Mouse (Mus musculus): Measurements from ENCODE around the gene Top3a. TPM values are rescaled to one million over a fixed set of nuclear protein-coding genes. Genes with fewer than 3 reads are reported as not detected.
"Not testable (repeated sequence)": the region's sequence is repeated elsewhere in the genome, so short reads cannot be mapped to it uniquely, and the experiment has no call there.

Top3a gene
- polyA plus RNA-seq (2016; fragmentation: Nextera tagmentation; extraction: Ambion mirVana), result 20.5 and 21.1 TPM in 2 replicates

DNA sequence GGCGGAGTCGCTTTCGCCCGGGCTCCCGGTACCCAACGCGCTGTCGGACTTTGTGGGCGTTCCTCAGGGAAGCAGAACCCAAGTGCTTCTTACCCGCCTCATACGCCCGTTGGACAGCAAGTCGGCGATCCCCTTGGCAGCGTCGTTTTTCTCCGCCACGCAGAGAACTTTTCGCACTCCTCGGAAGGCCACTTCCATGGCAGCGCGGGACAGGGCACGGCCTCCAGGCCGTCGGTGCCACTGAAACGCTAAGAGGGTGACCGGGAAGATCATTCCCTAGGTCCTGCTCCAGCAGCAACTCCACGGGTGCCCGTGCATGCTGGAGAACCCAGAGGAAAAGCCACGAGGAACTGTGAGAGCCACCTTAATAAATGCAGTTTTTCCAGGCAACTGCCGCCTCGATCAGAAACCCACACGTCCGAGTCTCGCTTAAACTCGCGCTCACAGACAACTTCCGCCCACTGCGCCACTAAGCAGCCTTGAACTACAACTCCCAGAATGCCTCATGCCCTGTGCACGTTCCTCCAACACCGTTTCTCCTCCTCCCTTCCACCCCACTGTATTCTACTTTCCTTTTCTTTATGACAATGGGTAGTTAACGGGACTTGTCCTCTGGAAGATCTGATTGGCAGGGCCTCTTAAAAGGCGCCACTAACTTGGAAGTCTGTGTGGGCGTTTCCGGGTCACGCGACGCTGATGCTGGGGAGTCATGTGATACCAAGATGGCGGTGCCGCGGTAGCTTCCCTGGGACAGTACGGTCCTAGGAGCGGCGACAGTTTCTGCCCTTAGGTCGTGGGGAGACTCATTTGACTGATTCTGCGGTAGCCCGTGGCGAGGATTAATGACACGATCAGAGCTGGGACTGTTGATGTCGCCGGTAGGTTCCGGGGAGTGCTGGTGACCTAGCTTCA is at the start of gene Top3a, which contains the start of gene Smcr8:
Top3a (minus strand) TSS at position 537 of the 912 bp plus-strand sequence.
Smcr8 (plus strand) TSS at position 696 of the 912 bp plus-strand sequence.
- WGBS, result under 1% methylated on average over 62 of the region's 62 CpGs
- peak within 1 kb of the TSS; percentile 87 for H3K4me2 ChIP-seq
- peaks cover 67% of the 10 kb centered on the region for H3K4me1 ChIP-seq

GRCm38 (mm10) chr11:60826700-60827099 is 49.5 kb upstream of the Top3a start:
- no peak for ATAC-seq (ENCODE audit: low FRiP score)

More for the DNA sequence above, at the start of gene Top3a, which contains the start of gene Smcr8:
- Histone ChIP-seq H3K9ac (peak within 1 kb of the TSS; percentile 75), H3K27ac (peak within 1 kb of the TSS; percentile 73), H3K27me3 (no peaks in the 10 kb centered on the region), H3K4me3 (replicated peaks) (peak within 1 kb of the TSS; percentile 87), H3K36me3 (replicated peaks) (peaks cover 33% of the 10 kb centered on the region), H3K9me3 (no peaks in the 10 kb centered on the region)
- ATAC-seq (ENCODE audit: low FRiP score), result peak; percentile 97

DNA sequence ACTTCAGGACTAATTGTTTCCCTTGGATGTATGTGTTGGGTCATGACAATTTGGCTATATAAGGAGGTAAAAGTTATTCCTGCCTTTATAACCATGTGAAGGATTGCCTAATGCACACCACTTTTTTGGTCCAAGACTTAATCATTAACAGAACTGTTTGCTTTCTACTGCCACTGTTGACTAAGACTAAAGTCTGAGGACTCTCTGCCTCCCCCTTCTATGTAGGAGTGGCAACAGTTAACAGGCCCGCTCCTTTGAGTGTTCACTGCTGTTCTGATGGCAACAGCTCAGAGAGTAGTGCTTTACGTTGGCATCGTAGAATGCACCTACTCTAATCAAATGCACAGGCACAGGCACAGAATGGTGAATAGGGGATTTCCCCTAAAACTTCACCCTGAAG is 48.0 kb upstream of the Top3a start:
- H3K4me2 ChIP-seq, result no peak overlapping the region
- no peak for ATAC-seq (ENCODE audit: low FRiP score)
- H3K27ac ChIP-seq, result no peak overlapping the region
- peaks cover 6% of the 10 kb centered on the region; the same call in 1 of the 2 replicates for H3K27me3 ChIP-seq
- H3K4me1 ChIP-seq, result no peaks in the 10 kb centered on the region
- no peaks in the 10 kb centered on the region for H3K9me3 ChIP-seq
- no peak overlapping the region for H3K4me3 ChIP-seq (replicated peaks)
- H3K36me3 ChIP-seq (replicated peaks), result no peaks in the 10 kb centered on the region
- 90% methylated on average over 3 of the region's 3 CpGs for WGBS
- H3K9ac ChIP-seq, result no peak overlapping the region

More at GRCm38 (mm10) chr11:60826700-60827099, 49.5 kb upstream of the Top3a start:
- no peaks in the 10 kb centered on the region for H3K9me3 ChIP-seq
- WGBS, result 43% methylated on average over 1 of the region's 1 CpGs
- peaks cover 8% of the 10 kb centered on the region for H3K4me1 ChIP-seq
- H3K27ac ChIP-seq, result no peak overlapping the region
- H3K4me3 ChIP-seq (replicated peaks), result no peak overlapping the region
- H3K36me3 ChIP-seq (replicated peaks), result no peaks in the 10 kb centered on the region
- H3K9ac ChIP-seq, result no peak overlapping the region
- no peak overlapping the region for H3K4me2 ChIP-seq
- H3K27me3 ChIP-seq, result peaks cover 6% of the 10 kb centered on the region; the same call in 1 of the 2 replicates

GRCm38 (mm10) chr11:60823771-60824170 is 46.6 kb upstream of the Top3a start:
- 80% methylated on average over 2 of the region's 2 CpGs for WGBS
- Histone ChIP-seq H3K4me2 (no peak overlapping the region), H3K9ac (no peak overlapping the region), H3K36me3 (replicated peaks) (no peaks in the 10 kb centered on the region), H3K9me3 (no peaks in the 10 kb centered on the region), H3K4me3 (replicated peaks) (no peak overlapping the region), H3K27ac (no peak overlapping the region), H3K4me1 (no peaks in the 10 kb centered on the region), H3K27me3 (peaks cover 6% of the 10 kb centered on the region; the same call in 1 of the 2 replicates)
- no peak for ATAC-seq (ENCODE audit: low FRiP score)

- WGBS, result 68% methylated on average over 5 of the region's 5 CpGs
- Histone ChIP-seq H3K9me3 (no peaks in the 10 kb centered on the region), H3K9ac (no peak overlapping the region), H3K36me3 (replicated peaks) (no peaks in the 10 kb centered on the region), H3K4me2 (no peak overlapping the region), H3K4me3 (replicated peaks) (no peak overlapping the region), H3K27ac (no peak overlapping the region), H3K4me1 (no peaks in the 10 kb centered on the region), H3K27me3 (no peaks in the 10 kb centered on the region)
- ATAC-seq (ENCODE audit: low FRiP score), result no peak
Observed at GRCm38 (mm10) chr11:60816398-60816797, 39.2 kb upstream of the Top3a start.

DNA sequence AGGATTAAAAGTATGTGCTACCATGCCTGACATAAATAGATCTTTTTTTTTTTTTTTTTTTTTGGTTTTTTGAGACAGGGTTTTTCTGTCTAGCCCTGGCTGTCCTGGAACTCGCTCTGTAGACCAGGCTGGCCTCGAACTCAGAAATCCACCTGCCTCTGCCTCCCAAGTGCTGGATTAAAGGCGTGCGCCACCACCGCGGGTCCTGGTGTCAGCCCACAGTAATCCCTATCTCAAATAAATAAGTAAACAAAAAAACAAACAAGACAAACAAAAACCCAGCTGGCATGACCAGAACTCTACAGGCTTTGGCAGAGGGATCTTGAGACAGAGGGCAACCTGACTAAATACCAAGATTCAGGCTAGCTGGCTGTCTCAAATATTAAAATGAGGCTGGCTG is 34.5 kb upstream of the Top3a start, which contains the start of gene Shmt1:
Shmt1 (minus strand) TSS at position 101 of the 400 bp plus-strand sequence.
- not testable (repeated sequence) for ATAC-seq (ENCODE audit: low FRiP score); H3K27ac ChIP-seq; H3K36me3 ChIP-seq (replicated peaks); H3K9me3 ChIP-seq; H3K27me3 ChIP-seq
- WGBS, result 38% methylated on average over 6 of the region's 6 CpGs
- Histone ChIP-seq H3K4me3 (replicated peaks) (peak within 1 kb of the TSS; percentile 49), H3K4me1 (peaks cover 26% of the 10 kb centered on the region), H3K4me2 (peak within 1 kb of the TSS; percentile 77), H3K9ac (peak within 1 kb of the TSS; percentile 38; the same call in 1 of the 2 replicates)

DNA sequence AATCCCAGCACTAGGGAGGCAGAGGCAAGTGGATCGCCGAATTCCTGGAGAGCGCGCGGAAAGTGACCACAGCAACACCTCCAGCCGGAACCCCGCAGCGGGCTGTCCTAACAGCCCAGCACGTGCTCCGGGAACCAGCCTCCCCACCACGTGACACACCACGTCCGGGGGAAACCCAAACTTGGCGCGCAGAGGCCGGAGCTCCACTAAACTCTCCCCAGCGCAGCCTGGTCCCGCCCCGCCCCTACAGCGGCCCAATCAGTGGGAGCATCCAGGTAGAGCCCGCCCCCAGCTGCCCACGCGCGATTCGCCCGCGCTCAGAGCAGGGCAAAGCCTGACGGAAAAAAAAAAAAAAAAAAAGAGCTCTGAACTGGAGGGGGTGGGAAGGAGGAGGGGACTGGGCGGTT is 33.9 kb upstream of the Top3a start:
- peak overlapping the region; percentile 38; the same call in 1 of the 2 replicates for H3K9ac ChIP-seq
- H3K4me1 ChIP-seq, result peaks cover 26% of the 10 kb centered on the region
- no peaks in the 10 kb centered on the region for H3K36me3 ChIP-seq (replicated peaks)
- no peaks in the 10 kb centered on the region for H3K27me3 ChIP-seq
- H3K4me2 ChIP-seq, result peak overlapping the region; percentile 77
- ATAC-seq (ENCODE audit: low FRiP score), result peak; percentile 100
- 0% methylated on average over 29 of the region's 29 CpGs for WGBS
- no peak overlapping the region for H3K27ac ChIP-seq
- H3K4me3 ChIP-seq (replicated peaks), result peak overlapping the region; percentile 49
- H3K9me3 ChIP-seq, result no peaks in the 10 kb centered on the region

DNA sequence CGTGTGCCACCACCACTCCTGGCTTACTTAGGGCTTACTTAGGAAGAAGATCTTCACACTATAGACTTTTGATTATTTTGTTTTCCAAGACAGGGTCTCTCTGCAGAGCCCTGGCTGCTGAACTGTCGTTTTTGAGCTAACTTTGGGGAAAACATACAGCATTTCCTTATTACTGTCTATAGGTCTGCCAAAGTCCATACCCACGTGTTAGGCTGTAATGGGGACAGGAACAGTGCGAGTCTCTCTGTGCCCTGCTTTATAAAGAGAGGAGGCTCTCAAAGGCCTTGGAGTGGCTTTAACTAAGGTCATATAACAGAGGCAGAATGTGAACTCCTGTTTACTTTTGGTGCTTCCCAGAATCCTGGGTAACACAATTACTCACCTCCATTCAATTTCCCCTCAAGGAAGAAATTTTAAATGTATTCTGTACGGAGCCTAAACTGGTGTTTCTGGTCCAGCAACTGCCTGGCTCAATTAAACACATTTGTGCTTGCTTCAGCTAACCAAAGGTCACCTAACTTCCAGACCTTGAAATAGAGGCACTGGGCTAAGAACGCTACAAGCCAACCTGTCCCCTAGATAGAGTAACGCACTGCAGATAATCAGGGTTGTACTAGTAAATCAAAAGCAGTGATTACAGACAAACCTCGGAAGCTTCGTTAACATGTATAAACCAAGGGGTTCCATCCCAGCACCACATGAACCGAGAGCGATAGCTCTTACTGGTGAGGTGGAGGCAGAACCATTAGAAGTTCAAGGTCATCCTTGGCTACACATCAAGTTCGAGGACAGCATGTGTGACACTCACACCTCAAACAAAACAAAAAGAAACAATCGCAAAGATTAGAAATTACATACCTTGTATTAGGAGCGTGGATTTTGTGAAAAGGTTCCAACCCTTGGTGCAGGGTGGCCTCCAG is 33.1 kb upstream of the Top3a start:
- H3K4me3 ChIP-seq (replicated peaks), result peak overlapping the region; percentile 49
- no peak for ATAC-seq (ENCODE audit: low FRiP score)
- H3K9ac ChIP-seq, result peak overlapping the region; percentile 38; the same call in 1 of the 2 replicates
- WGBS, result 15% methylated on average over 14 of the region's 14 CpGs
- no peaks in the 10 kb centered on the region for H3K27me3 ChIP-seq
- no peak overlapping the region for H3K27ac ChIP-seq
- H3K9me3 ChIP-seq, result no peaks in the 10 kb centered on the region
- peak overlapping the region; percentile 77 for H3K4me2 ChIP-seq
- no peaks in the 10 kb centered on the region for H3K36me3 ChIP-seq (replicated peaks)
- H3K4me1 ChIP-seq, result peaks cover 26% of the 10 kb centered on the region

- no peak overlapping the region for H3K27ac ChIP-seq
- peak overlapping the region; percentile 77 for H3K4me2 ChIP-seq
- H3K4me1 ChIP-seq, result peaks cover 26% of the 10 kb centered on the region
- no peaks in the 10 kb centered on the region for H3K36me3 ChIP-seq (replicated peaks)
- H3K4me3 ChIP-seq (replicated peaks), result peak overlapping the region; percentile 49
- WGBS, result 71% methylated on average over 1 of the region's 1 CpGs
- ATAC-seq (ENCODE audit: low FRiP score), result no peak
- H3K9ac ChIP-seq, result peak overlapping the region; percentile 38; the same call in 1 of the 2 replicates
- H3K27me3 ChIP-seq, result no peaks in the 10 kb centered on the region
- H3K9me3 ChIP-seq, result no peaks in the 10 kb centered on the region
Observed at GRCm38 (mm10) chr11:60809546-60809945, 32.4 kb upstream of the Top3a start.

- Histone ChIP-seq H3K27ac (no peak overlapping the region), H3K27me3 (no peaks in the 10 kb centered on the region), H3K4me2 (peak overlapping the region; percentile 77; the same call in 1 of the 2 replicates), H3K4me1 (peaks cover 26% of the 10 kb centered on the region), H3K9me3 (no peaks in the 10 kb centered on the region), H3K36me3 (replicated peaks) (peaks cover 4% of the 10 kb centered on the region), H3K4me3 (replicated peaks) (no peak overlapping the region; the same call in 1 of the 2 replicates), H3K9ac (no peak overlapping the region)
- no peak for ATAC-seq (ENCODE audit: low FRiP score)
- 83% methylated on average over 4 of the region's 4 CpGs for WGBS
Observed at GRCm38 (mm10) chr11:60808286-60809070, 31.3 kb upstream of the Top3a start.

DNA sequence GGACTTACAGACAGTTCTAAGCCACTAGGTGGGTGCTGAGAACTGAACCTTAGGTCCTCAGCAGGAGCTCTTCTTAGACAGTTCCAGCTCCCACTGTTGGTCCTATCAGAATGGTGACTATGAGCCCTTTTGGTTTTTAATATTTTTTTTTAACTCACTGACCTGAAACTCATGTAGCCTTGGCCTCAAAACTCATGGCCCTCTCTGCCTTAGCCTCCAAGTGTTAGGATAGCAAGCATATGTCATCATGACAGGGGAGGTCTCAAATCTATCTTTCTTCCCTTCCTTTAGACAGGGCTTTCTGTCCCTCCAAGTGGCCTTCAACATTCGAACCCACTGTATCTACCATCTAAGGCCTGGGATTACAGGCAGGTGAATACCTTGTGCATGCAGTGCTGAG is 23.7 kb upstream of the Top3a start:
- H3K36me3 ChIP-seq (replicated peaks), result peaks cover 61% of the 10 kb centered on the region
- no peaks in the 10 kb centered on the region for H3K4me1 ChIP-seq
- no peak for ATAC-seq (ENCODE audit: low FRiP score)
- no peaks in the 10 kb centered on the region for H3K27me3 ChIP-seq
- no peak overlapping the region for H3K4me3 ChIP-seq (replicated peaks)
- WGBS, result 88% methylated on average over 1 of the region's 1 CpGs
- no peaks in the 10 kb centered on the region for H3K9me3 ChIP-seq
- no peak overlapping the region for H3K27ac ChIP-seq
- no peak overlapping the region for H3K4me2 ChIP-seq
- H3K9ac ChIP-seq, result no peak overlapping the region
